Mouse (Mus musculus) ES-Bruce4 (cell line): ENCODE results near the gene Psph. TPM values are rescaled to one million over a fixed set of nuclear protein-coding genes. Genes with fewer than 3 reads are reported as not detected.

Experiments used
- H3K27ac ChIP-seq: 2 replicates; pipeline ENCODE4 v1.5.1; 2012; ENCODE audit warnings: low read length, inconsistent platforms; ENCODE audit not compliant: insufficient read depth
- H3K27me3 ChIP-seq: 2 replicates; pipeline ENCODE4 v1.6.1; 2012; ENCODE audit warnings: mild to moderate bottlenecking, low read length, inconsistent platforms; ENCODE audit not compliant: control insufficient read depth, poor library complexity, insufficient read depth, severe bottlenecking
- H3K36me3 ChIP-seq: 2 replicates; pipeline ENCODE4 v1.6.1; 2012; ENCODE audit warnings: inconsistent platforms, mild to moderate bottlenecking, low read length, moderate library complexity; ENCODE audit not compliant: control insufficient read depth, poor library complexity, insufficient read depth, severe bottlenecking
- H3K4me1 ChIP-seq: one replicate; pipeline ENCODE4 v1.8.1; 2011; ENCODE audit warnings: low read length; ENCODE audit not compliant: control insufficient read depth, insufficient read depth
- H3K4me3 ChIP-seq: 2 replicates; pipeline ENCODE4 v1.5.1; 2011; ENCODE audit warnings: low read depth, mild to moderate bottlenecking, low read length
- H3K9ac ChIP-seq: 2 replicates; pipeline ENCODE4 v1.6.1; 2012; ENCODE audit warnings: low read depth, mild to moderate bottlenecking, inconsistent platforms; ENCODE audit not compliant: poor library complexity, severe bottlenecking
- H3K9me3 ChIP-seq: replicated peaks from 2 replicates; pipeline ENCODE4 v1.6.1; 2012; ENCODE audit warnings: mild to moderate bottlenecking, low read length, inconsistent platforms; ENCODE audit not compliant: control insufficient read depth, poor library complexity, insufficient read depth, severe bottlenecking
- CTCF ChIP-seq: IDR thresholded peaks from one replicate; pipeline ENCODE4 v1.8.1; 2011; ENCODE audit warnings: low read depth, low read length
- EP300 ChIP-seq: IDR thresholded peaks from 2 replicates; pipeline ENCODE4 v1.6.1; 2011; ENCODE audit warnings: low read depth, low read length; ENCODE audit not compliant: insufficient read depth
- POLR2A ChIP-seq: IDR thresholded peaks from one replicate; pipeline ENCODE4 v1.8.1; 2011; ENCODE audit warnings: low read length; ENCODE audit not compliant: insufficient read depth
- polyA plus RNA-seq: library from polyadenylated mRNA; stranded (reverse); fragments of >200 nt; gene quantifications from 2 replicates; pipeline ENCODE4 v1.2.4, GENCODE M21; 2011; ENCODE audit warnings: low read depth; ENCODE audit not compliant: missing spikeins, insufficient read depth, insufficient read length

Psph gene
- polyA plus RNA-seq, 1 experiment = 28.7 TPM

DNA sequence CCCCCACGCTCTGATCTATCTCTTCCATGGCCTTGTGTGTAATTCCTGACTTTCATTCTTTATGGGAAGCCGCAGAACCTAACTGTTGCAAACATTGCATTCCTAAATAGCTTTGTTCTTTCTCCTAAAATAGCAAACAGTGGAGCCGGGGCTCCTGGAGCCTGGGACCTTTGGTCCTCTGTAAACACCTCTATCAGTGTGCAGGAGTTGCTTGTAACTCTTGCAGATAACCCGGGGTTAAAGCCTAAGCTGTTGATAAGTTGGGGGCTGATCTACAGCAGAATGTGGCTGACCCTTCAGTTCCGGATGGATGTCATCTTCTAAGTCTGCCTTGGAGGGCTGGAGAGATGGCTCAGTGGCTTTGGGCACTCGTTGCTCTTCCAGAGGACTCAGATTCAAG is 43.2 kb downstream of the Psph start:
- Histone ChIP-seq H3K4me3 (no peak overlapping the region), H3K27me3 (no peaks in the 10 kb centered on the region), H3K36me3 (no peaks in the 10 kb centered on the region), H3K27ac (no peak overlapping the region), H3K4me1 (no peaks in the 10 kb centered on the region), H3K9ac (no peak overlapping the region), H3K9me3 (no peaks in the 10 kb centered on the region)
- TF ChIP-seq POLR2A = no peak
- no peak for TF ChIP-seq EP300
- TF ChIP-seq CTCF = no peak

DNA sequence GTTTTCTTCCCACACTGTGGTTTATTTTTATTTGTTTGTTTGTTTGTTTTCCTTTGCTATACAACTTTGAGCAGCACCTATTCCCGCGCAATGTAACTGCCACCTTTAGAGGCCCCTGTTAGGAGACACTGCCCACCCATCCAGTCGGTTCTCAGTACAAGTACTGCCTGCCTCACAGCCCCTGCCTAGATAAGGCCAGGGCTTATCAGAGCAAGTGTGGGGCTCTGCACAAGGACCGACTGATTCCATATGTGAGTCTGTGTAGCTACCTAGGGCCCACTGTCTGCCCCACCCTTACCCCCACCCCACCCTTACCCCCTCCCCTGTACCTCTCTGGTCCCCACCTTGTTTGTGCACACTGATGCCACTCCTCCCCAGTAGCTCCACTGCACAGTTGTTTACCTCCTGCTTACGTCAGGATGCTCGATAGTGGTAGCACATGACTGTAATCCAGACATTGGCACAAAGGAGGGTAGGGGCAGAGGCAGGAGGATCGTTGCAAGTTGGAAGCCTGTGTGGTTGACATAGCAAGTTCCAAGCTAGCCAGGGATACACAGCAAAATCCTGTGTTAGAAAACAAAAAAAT is 44.3 kb downstream of the Psph start:
- no peaks in the 10 kb centered on the region for H3K4me1 ChIP-seq
- no peak for TF ChIP-seq CTCF
- TF ChIP-seq POLR2A = no peak
- no peak for TF ChIP-seq EP300
- no peak overlapping the region for H3K27ac ChIP-seq
- H3K27me3 ChIP-seq = no peaks in the 10 kb centered on the region
- no peaks in the 10 kb centered on the region for H3K36me3 ChIP-seq
- H3K9ac ChIP-seq = no peak overlapping the region
- H3K4me3 ChIP-seq = no peak overlapping the region
- H3K9me3 ChIP-seq = no peaks in the 10 kb centered on the region

DNA sequence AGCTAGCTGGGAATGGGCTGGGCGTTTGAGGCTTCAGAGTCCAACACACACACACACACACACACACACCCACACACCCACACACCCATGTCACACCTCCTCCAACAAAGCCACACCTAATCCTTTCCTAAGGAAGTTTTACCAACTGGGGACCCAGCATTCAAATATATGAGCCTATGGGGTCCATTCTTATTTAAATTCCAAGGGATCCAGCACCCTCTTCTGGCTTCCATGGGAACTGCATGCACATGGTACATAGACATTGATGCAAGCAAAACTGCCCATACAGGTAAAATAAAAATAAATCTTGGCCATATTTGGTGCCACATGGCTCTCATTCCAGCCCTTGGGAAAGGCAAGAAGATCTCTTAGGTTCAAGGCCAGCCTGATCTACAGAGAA is 46.3 kb downstream of the Psph start:
- Histone ChIP-seq H3K27me3 (no peaks in the 10 kb centered on the region), H3K4me1 (no peaks in the 10 kb centered on the region), H3K4me3 (no peak overlapping the region), H3K9me3 (no peaks in the 10 kb centered on the region), H3K27ac (no peak overlapping the region), H3K36me3 (no peaks in the 10 kb centered on the region), H3K9ac (no peak overlapping the region)
- TF ChIP-seq CTCF (no peak), POLR2A (no peak), EP300 (no peak)

DNA sequence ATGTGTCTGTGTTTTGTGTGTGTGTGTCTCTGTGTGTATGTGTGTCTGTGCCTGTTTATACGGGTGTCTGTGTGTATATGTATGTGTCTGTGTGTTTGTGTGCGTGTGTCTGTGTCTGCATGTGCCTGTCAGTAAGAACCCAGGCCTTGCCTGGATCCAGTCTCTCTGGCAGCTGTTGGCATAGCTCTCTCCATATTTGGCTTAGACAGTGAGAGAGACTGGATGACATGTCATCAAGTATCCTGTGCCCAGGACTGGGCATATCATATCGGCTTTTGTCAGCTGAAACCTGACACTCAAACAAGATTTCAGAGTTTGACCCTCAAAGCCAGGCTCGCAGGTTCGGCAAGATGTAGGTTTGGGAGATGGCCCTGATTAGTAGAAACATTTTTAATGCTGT is 56.2 kb downstream of the Psph start:
- Histone ChIP-seq H3K27me3 (no peaks in the 10 kb centered on the region), H3K36me3 (no peaks in the 10 kb centered on the region), H3K9me3 (no peaks in the 10 kb centered on the region), H3K4me1 (peaks cover 4% of the 10 kb centered on the region), H3K27ac (no peak overlapping the region), H3K9ac (no peak overlapping the region), H3K4me3 (no peak overlapping the region)
- no peak for TF ChIP-seq CTCF
- TF ChIP-seq EP300 = no peak
- no peak for TF ChIP-seq POLR2A

DNA sequence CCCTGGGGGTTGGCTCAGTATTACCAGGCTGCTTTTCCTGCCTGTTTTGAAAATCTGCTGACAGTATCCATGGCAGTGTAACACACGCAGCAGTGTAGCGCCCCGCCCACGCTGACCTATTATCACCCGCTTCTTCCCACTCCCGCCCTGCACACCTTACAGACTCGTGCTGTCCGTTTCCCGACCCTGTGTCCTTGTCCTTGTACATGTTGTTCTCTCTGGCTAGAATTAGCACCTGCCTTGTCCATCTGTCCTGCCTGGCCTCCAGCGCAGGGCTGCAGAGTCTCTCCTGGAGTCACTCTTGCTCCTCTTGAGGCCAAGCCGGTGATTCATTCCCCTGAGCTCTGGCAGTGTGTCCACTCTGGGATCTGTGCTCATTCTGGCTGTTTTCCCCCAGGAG is 56.9 kb downstream of the Psph start:
- TF ChIP-seq POLR2A = no peak
- TF ChIP-seq EP300 = no peak
- no peak for TF ChIP-seq CTCF
- Histone ChIP-seq H3K9me3 (no peaks in the 10 kb centered on the region), H3K27ac (no peak overlapping the region), H3K4me3 (no peak overlapping the region; the same call in 1 of the 2 replicates), H3K9ac (no peak overlapping the region), H3K27me3 (no peaks in the 10 kb centered on the region), H3K36me3 (no peaks in the 10 kb centered on the region), H3K4me1 (peaks cover 4% of the 10 kb centered on the region)

DNA sequence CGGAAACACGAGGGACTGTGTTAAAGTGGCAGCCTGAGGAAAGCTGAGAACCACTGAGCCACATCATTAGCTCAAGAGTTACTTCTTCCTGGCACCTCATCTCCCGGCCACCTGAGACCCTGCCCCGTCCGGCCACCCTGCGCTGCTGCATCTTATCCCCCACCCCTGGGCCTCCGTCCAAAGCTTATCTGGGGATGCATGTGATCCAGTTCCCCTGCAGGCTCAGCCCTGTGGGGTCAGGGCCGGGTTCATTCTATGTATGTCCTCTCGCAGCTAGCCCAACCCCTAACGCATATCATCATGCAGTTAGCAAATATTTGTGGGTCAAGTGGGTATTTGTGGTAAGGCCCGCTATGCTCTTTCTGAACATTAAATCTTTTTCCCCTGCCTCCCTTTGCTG is 58.0 kb downstream of the Psph start:
- Histone ChIP-seq H3K4me3 (no peak overlapping the region), H3K9me3 (no peaks in the 10 kb centered on the region), H3K9ac (no peak overlapping the region), H3K36me3 (no peaks in the 10 kb centered on the region), H3K27me3 (no peaks in the 10 kb centered on the region), H3K4me1 (peaks cover 4% of the 10 kb centered on the region), H3K27ac (no peak overlapping the region)
- TF ChIP-seq POLR2A = no peak
- no peak for TF ChIP-seq EP300
- no peak for TF ChIP-seq CTCF
